Mouse (Mus musculus) adrenal gland, postnatal 14 days (tissue): ENCODE results near the gene Tktl1. TPM values are rescaled to one million over a fixed set of nuclear protein-coding genes. Genes with fewer than 3 reads are reported as not detected.

ENCODE experiments used
- total RNA-seq: library from RNA; stranded (reverse); gene quantifications from 2 replicates; pipeline ENCODE4 v1.2.3, GENCODE M21; 2021

The Tktl1 gene
- total RNA-seq, 1 experiment from 2014 or later, result not detected

Other genes starting within 250 kb of the Tktl1 start
- gene Renbp, start 246.4 kb upstream of the Tktl1 start, total RNA-seq, result 14.2 and 17.8 TPM in 2 replicates
- 57.2 and 57.5 TPM in 2 replicates for gene Hcfc1, start 210.9 kb upstream of the Tktl1 start, total RNA-seq
- 101 and 105 TPM in 2 replicates for gene Irak1, start 153.3 kb upstream of the Tktl1 start, total RNA-seq
- not detected in 2 replicates for gene Opn1mw, start 49.8 kb upstream of the Tktl1 start, total RNA-seq
- 31.6 and 36.4 TPM in 2 replicates for gene Mecp2, start 41.9 kb upstream of the Tktl1 start, total RNA-seq
- gene Tex28, start 9.4 kb upstream of the Tktl1 start, total RNA-seq, result not detected in 2 replicates
- gene Flna, start 72.6 kb downstream of the Tktl1 start, total RNA-seq, result 138 and 176 TPM in 2 replicates
- 56.8 and 67.7 TPM in 2 replicates for gene Emd, start 77.4 kb downstream of the Tktl1 start, total RNA-seq
- gene Rpl10, start 93.6 kb downstream of the Tktl1 start, total RNA-seq, result 289 and 296 TPM in 2 replicates
- 61.6 and 72.0 TPM in 2 replicates for gene Taz, start 104.7 kb downstream of the Tktl1 start, total RNA-seq
- gene Dnase1l1, start 105.1 kb downstream of the Tktl1 start, total RNA-seq, result 9.0 and 12.7 TPM in 2 replicates
- gene Atp6ap1, start 119.8 kb downstream of the Tktl1 start, total RNA-seq, result 150 and 155 TPM in 2 replicates
- 150 and 180 TPM in 2 replicates for gene Gdi1, start 127.7 kb downstream of the Tktl1 start, total RNA-seq
- gene Fam50a, start 135.8 kb downstream of the Tktl1 start, total RNA-seq, result 53.1 and 56.0 TPM in 2 replicates
- gene Plxna3, start 151.8 kb downstream of the Tktl1 start, total RNA-seq, result 7.7 and 9.0 TPM in 2 replicates
- gene Lage3, start 176.4 kb downstream of the Tktl1 start, total RNA-seq, result 54.2 and 55.1 TPM in 2 replicates
- gene Ubl4a, start 196.0 kb downstream of the Tktl1 start, total RNA-seq, result 49.6 and 51.5 TPM in 2 replicates
- gene Slc10a3, start 196.1 kb downstream of the Tktl1 start, total RNA-seq, result 18.9 and 21.5 TPM in 2 replicates
- gene Fam3a, start 216.0 kb downstream of the Tktl1 start, total RNA-seq, result 26.6 and 29.7 TPM in 2 replicates
- 56.3 and 56.5 TPM in 2 replicates for gene Ikbkg, start 216.0 kb downstream of the Tktl1 start, total RNA-seq